Mouse (Mus musculus) kidney, embryonic 15.5 days (tissue): ENCODE results near the gene Sh2d4b. TPM values are rescaled to one million over a fixed set of nuclear protein-coding genes. Genes with fewer than 3 reads are reported as not detected.
A peak's percentile ranks its signal among the peaks of the same experiment; 100 is the strongest.

Source experiments
- ATAC-seq: fragments of 200-750 bp; cut with Nextera tagmentation; replicated peaks from 2 replicates; pipeline ENCODE4 v1.8.0; 2017; ENCODE audit warnings: moderate TSS enrichment; ENCODE audit not compliant: low FRiP score
- H3K27ac ChIP-seq: fragments of 300-500 bp; sonication (generic); 2 replicates; pipeline ENCODE4 v1.5.1; 2015; ENCODE audit warnings: mild to moderate bottlenecking, inconsistent platforms
- H3K27me3 ChIP-seq: fragments of 300-500 bp; sonication (generic); 2 replicates; pipeline ENCODE4 v1.6.1; 2015; ENCODE audit warnings: inconsistent platforms
- H3K36me3 ChIP-seq: fragments of 300-500 bp; sonication (generic); 2 replicates; pipeline ENCODE4 v1.6.1; 2015; ENCODE audit warnings: inconsistent platforms
- H3K4me1 ChIP-seq: fragments of 300-500 bp; sonication (generic); 2 replicates; pipeline ENCODE4 v1.6.1; 2015; ENCODE audit warnings: inconsistent platforms
- H3K4me2 ChIP-seq: fragments of 300-500 bp; sonication (generic); 2 replicates; pipeline ENCODE4 v1.6.1; 2015; ENCODE audit warnings: moderate library complexity, mild to moderate bottlenecking, inconsistent platforms
- H3K4me3 ChIP-seq: fragments of 300-500 bp; sonication (generic); replicated peaks from 2 replicates; pipeline ENCODE4 v1.5.1; 2015; ENCODE audit warnings: mild to moderate bottlenecking, inconsistent platforms
- H3K9ac ChIP-seq: fragments of 300-500 bp; sonication (generic); 2 replicates; pipeline ENCODE4 v1.6.1; 2015; ENCODE audit warnings: mild to moderate bottlenecking, inconsistent platforms
- H3K9me3 ChIP-seq: fragments of 300-500 bp; sonication (generic); replicated peaks from 2 replicates; pipeline ENCODE4 v1.6.1; 2016; ENCODE audit warnings: inconsistent platforms
- WGBS: fragments of 180-500 bp; shearing (Covaris S2); methylation state at CpG from one replicate; pipeline ENCODE4 v1.1.7; 2015; ENCODE audit warnings: mixed read lengths; 5-methylcytosine and 5-hydroxymethylcytosine counted together
- polyA plus RNA-seq: library from polyadenylated mRNA; unstranded; fragments of >200 nt; fragmentation: Nextera tagmentation; extraction: Ambion mirVana; gene quantifications from 2 replicates; pipeline ENCODE4 v1.2.1, GENCODE M21; 2015

Sh2d4b gene
- polyA plus RNA-seq, 1 experiment from 2014 or later = 0.92 TPM

DNA sequence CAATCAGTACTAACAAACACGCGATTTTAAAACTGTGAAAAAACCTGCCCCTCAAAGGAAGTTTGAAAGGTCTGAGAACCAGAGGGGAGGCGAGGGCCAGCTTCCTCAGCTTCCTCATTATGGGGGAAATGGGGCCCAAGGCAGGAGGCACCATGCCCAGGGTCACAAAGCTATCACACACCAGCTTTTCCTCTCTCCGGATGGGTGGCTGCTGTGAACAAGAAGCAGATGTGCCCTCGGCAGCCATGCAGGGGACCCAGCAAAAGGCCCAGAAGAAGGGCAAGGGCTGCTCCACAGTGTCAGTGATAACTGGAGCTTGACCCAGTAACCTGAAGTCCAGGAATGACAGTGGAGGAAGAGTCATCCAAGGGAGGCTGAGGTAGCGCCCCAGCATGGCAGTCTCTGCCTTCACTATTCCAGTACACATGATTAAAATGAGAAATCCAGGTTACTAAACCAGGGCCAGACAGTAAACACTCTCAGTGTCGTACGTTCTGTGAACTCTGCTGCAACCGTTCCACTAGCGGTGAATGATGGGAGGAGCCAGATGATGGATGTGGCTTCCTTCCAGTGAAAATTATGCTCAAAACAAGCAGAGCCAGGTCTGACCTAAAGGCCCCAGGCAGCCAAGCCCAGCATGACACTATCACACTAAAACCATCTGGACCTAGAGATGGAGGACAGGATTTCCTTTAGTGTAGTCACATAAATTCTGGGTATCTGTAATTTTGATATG, 31.5 kb upstream of the Sh2d4b start:
- WGBS = 30% methylated on average over 10 of the region's 10 CpGs
- Histone ChIP-seq H3K27ac (peak overlapping the region; percentile 86), H3K9me3 (no peaks in the 10 kb centered on the region), H3K4me3 (no peak overlapping the region), H3K9ac (no peak overlapping the region), H3K36me3 (peaks cover 13% of the 10 kb centered on the region; the same call in 1 of the 2 replicates), H3K27me3 (no peaks in the 10 kb centered on the region), H3K4me1 (peaks cover 56% of the 10 kb centered on the region), H3K4me2 (0 out of 2 replicates have a peak overlapping the region, but pooled peaks have one; percentile 30)
- peak; percentile 46 for ATAC-seq

DNA sequence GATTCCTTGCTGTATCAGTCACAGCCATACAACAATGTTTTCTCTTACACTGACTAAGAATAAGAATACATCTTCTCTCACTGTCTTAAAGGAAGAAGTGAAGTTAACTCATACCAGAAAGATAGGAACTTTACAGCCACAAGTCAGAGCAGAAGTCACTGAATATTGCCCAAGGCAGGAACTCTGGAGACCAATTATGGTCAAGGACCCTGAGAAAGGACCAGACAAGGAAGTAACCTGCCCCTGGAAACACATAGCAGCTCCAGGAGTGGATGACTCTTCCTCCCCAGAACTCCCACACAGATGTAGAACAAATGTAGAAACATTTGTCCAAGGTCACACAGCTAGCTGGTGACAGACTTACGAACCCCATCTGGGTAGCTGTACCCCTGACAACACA, 28.2 kb upstream of the Sh2d4b start:
- H3K9me3 ChIP-seq = no peaks in the 10 kb centered on the region

DNA sequence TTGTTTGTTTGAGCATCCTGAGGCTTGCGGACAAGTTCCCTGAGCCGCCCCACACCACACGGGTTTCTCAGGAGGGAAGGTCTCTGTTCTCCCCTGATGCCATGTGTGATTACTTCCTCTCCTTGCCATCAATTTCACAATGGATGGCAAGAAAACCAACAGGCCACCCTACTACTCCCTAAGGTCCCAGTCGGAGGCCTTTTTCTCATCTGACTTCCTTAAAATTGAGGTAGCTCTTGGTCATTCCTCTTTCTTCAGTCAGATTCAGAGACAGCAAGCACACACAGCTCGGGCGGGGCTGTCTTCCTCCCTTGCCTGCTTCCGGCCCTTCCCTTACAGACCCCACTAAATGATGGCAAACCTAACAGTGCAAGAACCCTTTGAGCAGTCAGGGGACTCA, 26.5 kb upstream of the Sh2d4b start:
- Histone ChIP-seq H3K4me2 (no peak overlapping the region), H3K4me3 (no peak overlapping the region), H3K27ac (0 out of 2 replicates have a peak overlapping the region, but pooled peaks have one; percentile 18), H3K27me3 (no peaks in the 10 kb centered on the region), H3K4me1 (peaks cover 36% of the 10 kb centered on the region), H3K9me3 (no peaks in the 10 kb centered on the region), H3K9ac (no peak overlapping the region), H3K36me3 (peaks cover 31% of the 10 kb centered on the region)
- ATAC-seq = no peak
- 85% methylated on average over 7 of the region's 7 CpGs for WGBS

More for the DNA sequence above, 28.2 kb upstream of the Sh2d4b start:
- no peak for ATAC-seq
- H3K27ac ChIP-seq = no peak overlapping the region
- 74% methylated on average over 1 of the region's 1 CpGs for WGBS
- peaks cover 30% of the 10 kb centered on the region for H3K4me1 ChIP-seq
- H3K9ac ChIP-seq = no peak overlapping the region
- H3K27me3 ChIP-seq = no peaks in the 10 kb centered on the region
- H3K4me3 ChIP-seq = no peak overlapping the region
- no peak overlapping the region for H3K4me2 ChIP-seq
- H3K36me3 ChIP-seq = peaks cover 20% of the 10 kb centered on the region; the same call in 1 of the 2 replicates

DNA sequence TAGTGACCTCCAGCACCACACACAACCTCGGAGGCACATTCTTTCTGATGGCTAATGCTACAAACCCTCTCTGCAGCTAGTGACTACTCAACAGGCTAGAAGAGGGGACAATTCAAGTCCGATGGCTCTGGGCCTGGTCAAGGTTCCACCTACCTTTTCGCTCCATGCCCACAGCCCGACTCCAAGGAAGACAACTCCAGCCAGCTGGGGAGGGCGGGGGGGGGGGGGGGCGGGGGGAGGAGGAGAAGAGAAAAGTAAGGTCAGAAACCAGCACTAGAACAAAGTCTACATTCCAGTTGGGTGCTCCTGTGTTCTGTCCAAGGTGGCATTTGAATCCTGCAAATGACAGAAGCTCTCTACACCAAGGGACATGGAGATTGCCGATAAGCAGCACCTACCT, 25.4 kb upstream of the Sh2d4b start:
- Histone ChIP-seq H3K4me1 (peaks cover 36% of the 10 kb centered on the region), H3K4me2 (no peak overlapping the region), H3K9me3 (no peaks in the 10 kb centered on the region), H3K4me3 (no peak overlapping the region), H3K36me3 (peaks cover 41% of the 10 kb centered on the region), H3K9ac (no peak overlapping the region), H3K27me3 (no peaks in the 10 kb centered on the region), H3K27ac (peak overlapping the region; percentile 64; the same call in 1 of the 2 replicates)
- ATAC-seq = no peak
- 76% methylated on average over 6 of the region's 7 CpGs for WGBS

DNA sequence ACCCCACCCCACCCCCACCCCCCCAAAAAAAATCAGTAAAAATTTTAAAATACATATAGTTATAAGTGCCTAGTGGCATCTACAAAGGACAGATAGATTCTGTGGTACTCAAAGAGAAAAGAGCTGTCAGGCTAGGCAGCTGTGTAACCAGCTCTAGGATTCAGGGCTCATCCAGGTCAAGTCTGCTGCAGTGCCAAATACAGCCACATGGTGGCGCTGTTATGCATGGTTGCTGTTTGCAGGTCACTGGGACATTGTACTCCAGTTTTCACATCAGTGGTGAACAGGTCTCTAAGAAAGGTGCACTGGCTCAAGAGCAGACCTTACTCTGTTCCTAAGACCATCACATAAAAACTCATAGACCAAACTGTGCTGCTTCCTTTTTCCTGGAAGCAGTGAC, 24.6 kb upstream of the Sh2d4b start:
- 0 out of 2 replicates have a peak overlapping the region, but pooled peaks have one; percentile 64 for H3K27ac ChIP-seq
- peak; percentile 12 for ATAC-seq

DNA sequence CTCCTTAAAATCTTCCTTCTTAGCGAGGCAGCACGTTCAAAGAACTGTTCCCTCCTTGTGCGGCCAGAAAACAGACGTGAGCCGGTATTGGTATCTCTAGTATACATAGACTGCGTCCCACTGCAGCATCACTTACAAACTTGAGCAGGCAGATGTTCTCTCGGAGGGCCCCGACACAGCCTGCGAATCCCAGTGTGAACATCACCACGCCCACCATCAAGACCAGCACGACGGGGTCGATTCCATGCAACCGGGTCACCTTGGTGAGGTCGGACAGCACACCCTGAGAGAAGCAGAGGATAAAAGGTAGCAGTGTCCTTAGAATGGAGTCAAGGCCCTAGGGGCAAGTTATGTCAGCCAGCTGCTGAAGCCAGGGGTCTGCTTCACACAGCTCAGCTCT, 23.6 kb upstream of the Sh2d4b start:
- Histone ChIP-seq H3K9ac (no peak overlapping the region), H3K27ac (no peak overlapping the region), H3K4me3 (no peak overlapping the region), H3K9me3 (no peaks in the 10 kb centered on the region), H3K4me1 (peaks cover 39% of the 10 kb centered on the region), H3K36me3 (peaks cover 47% of the 10 kb centered on the region), H3K4me2 (no peak overlapping the region), H3K27me3 (no peaks in the 10 kb centered on the region)
- WGBS = 84% methylated on average over 15 of the region's 15 CpGs
- ATAC-seq = no peak

More for the DNA sequence above, 24.6 kb upstream of the Sh2d4b start:
- Histone ChIP-seq H3K4me3 (no peak overlapping the region), H3K9me3 (no peaks in the 10 kb centered on the region), H3K27me3 (no peaks in the 10 kb centered on the region), H3K9ac (no peak overlapping the region), H3K36me3 (peaks cover 48% of the 10 kb centered on the region), H3K4me1 (peaks cover 39% of the 10 kb centered on the region), H3K4me2 (no peak overlapping the region)
- 0% methylated on average over 1 of the region's 1 CpGs for WGBS

DNA sequence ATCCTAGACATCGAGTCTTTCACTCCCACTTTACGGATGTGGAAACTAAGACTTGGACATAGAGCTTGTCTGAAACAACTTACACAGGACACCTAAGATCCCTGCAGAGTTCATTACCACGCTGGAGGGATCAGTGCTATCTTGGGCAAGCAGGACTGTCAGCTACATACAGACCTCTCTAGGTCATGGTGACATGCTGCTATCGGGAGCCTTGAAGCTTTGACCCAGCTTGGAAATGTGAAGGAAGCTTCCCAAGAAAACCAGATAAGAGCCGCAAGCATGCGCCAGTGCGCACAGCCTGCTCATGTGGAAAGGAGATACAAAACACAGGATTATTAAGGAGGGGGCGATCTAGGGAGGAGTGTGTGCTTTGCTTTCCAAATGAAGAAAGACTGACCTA, 22.8 kb upstream of the Sh2d4b start:
- no peak for ATAC-seq

DNA sequence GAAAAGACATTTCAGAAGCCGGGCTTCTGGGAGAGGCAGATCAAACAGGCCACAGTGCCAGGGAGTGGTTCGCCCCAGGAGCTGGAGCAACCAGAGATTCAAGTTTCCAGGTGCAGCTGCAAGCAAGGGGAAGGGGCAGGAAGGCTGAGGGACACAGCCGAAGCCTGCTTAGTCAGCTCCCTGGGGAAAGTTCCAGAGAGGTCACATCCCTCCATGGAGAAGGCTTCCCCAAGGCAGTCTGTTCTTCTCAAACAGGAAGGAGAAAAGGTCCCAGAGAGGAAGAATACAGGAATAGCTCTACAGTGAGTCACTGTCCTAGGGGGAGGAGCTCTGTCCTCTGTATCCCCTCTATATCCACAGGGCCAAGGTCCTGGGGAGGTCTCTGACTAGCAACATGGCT, 21.6 kb upstream of the Sh2d4b start:
- 44% methylated on average over 3 of the region's 3 CpGs for WGBS

More for the DNA sequence above, 22.8 kb upstream of the Sh2d4b start:
- no peaks in the 10 kb centered on the region for H3K9me3 ChIP-seq
- 0 out of 2 replicates have a peak overlapping the region, but pooled peaks have one; percentile 18 for H3K27ac ChIP-seq
- H3K4me2 ChIP-seq = no peak overlapping the region
- H3K9ac ChIP-seq = no peak overlapping the region
- H3K4me1 ChIP-seq = peaks cover 39% of the 10 kb centered on the region
- no peak overlapping the region for H3K4me3 ChIP-seq
- peaks cover 51% of the 10 kb centered on the region for H3K36me3 ChIP-seq
- no peaks in the 10 kb centered on the region for H3K27me3 ChIP-seq
- WGBS = 81% methylated on average over 8 of the region's 8 CpGs

DNA sequence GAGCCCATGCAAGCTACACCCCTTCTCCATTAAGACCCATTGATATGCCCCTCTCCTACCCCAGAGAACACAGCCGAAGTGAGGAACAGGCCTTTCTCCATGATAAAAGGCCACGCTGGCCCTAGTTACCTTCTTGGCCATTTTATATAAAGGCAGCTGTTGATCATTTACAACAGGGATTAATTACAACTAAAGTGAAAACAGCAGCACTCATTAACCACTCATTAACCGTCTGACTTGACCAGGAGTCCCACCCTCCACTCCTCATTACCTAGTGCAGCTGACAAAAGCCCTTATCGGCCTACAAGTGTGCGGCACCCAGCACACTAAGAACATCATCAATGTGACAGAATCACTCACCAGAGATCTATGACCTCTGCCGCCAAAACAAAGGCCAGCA, 20.6 kb upstream of the Sh2d4b start:
- no peak overlapping the region for H3K9ac ChIP-seq
- H3K27ac ChIP-seq = no peak overlapping the region
- H3K4me1 ChIP-seq = peaks cover 35% of the 10 kb centered on the region
- H3K9me3 ChIP-seq = no peaks in the 10 kb centered on the region
- no peaks in the 10 kb centered on the region for H3K27me3 ChIP-seq
- 52% methylated on average over 6 of the region's 6 CpGs for whole genome bisulfite sequencing
- no peak overlapping the region for H3K4me3 ChIP-seq
- ATAC-seq = no peak; the same call in 1 of the 2 replicates
- no peak overlapping the region for H3K4me2 ChIP-seq
- H3K36me3 ChIP-seq = peaks cover 68% of the 10 kb centered on the region

More for the DNA sequence above, 21.6 kb upstream of the Sh2d4b start:
- Histone ChIP-seq H3K4me3 (no peak overlapping the region), H3K27me3 (no peaks in the 10 kb centered on the region), H3K9me3 (no peaks in the 10 kb centered on the region), H3K9ac (no peak overlapping the region), H3K27ac (peak overlapping the region; percentile 47), H3K4me2 (no peak overlapping the region), H3K36me3 (peaks cover 61% of the 10 kb centered on the region), H3K4me1 (peaks cover 37% of the 10 kb centered on the region)
- ATAC-seq = peak; percentile 42

DNA sequence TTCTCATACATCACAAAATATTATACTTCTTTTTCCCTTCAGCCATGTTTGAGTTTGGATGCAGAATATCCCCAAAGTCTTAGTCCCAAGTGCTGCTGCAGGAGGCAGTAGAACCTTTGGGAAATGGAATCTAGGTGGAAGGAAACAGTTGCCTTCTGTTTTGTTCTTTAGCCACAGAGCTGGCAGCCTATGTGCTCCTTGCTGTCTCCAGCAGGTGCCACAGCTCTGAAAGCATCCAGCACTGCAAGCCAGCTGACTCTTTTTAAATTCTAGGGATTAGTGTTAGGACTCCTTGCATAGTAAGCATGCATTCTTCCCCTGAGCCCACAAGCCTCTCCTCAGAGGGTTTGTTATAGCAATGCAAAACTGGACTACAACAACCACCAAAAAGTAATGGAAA, 18.5 kb upstream of the Sh2d4b start:
- no peak overlapping the region for H3K9ac ChIP-seq
- no peak overlapping the region for H3K4me3 ChIP-seq
- H3K4me2 ChIP-seq = no peak overlapping the region
- no peaks in the 10 kb centered on the region for H3K9me3 ChIP-seq
- H3K36me3 ChIP-seq = peaks cover 84% of the 10 kb centered on the region
- no peak overlapping the region for H3K27ac ChIP-seq
- ATAC-seq = no peak
- no peaks in the 10 kb centered on the region for H3K27me3 ChIP-seq
- peaks cover 30% of the 10 kb centered on the region for H3K4me1 ChIP-seq

DNA sequence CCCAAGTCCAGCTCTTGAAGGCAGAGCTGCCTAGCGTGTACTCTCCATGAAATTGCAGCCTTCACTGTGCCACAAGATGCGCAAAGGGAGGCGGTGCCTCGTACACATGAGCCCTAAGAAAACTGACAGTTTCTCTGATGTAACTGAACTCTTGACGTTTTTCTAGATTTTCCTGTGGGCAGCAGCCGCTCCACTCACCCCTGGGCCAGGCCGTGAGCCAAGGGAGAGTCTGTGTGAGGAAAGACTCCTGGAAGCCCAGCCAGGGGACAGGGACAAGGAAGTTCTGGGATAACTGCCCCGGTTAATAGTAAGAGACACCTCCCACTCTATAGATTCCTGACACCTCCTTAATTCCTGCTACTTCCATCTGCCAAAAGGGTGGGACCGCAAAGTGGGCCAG, 15.7 kb upstream of the Sh2d4b start:
- Histone ChIP-seq H3K27me3 (no peaks in the 10 kb centered on the region), H3K4me1 (peaks cover 30% of the 10 kb centered on the region), H3K4me2 (no peak overlapping the region), H3K27ac (no peak overlapping the region), H3K9ac (no peak overlapping the region), H3K9me3 (no peaks in the 10 kb centered on the region), H3K36me3 (peaks cover 78% of the 10 kb centered on the region), H3K4me3 (no peak overlapping the region)
- 82% methylated on average over 9 of the region's 9 CpGs for WGBS
- no peak for ATAC-seq

DNA sequence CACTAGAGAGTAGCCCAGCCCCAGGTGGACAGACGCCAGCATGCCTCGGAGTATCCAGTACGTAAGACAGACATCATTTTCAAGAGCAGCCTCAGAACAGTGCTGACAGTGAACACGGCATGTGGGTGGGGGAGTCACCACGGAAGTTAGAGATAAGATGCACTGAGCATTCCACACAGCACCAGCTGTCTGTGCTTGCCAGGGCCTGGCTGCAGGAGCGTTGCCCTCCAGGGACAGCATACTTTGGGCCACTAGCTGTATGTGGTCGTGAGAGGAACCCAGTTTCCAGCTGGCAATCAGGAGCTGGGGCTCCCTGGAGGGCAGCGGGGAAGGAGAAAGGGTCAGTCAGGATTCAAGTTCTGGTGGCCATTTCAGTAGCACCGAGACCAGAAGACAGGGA, 13.7 kb upstream of the Sh2d4b start:
- WGBS = 80% methylated on average over 9 of the region's 9 CpGs
- no peaks in the 10 kb centered on the region for H3K9me3 ChIP-seq
- H3K4me1 ChIP-seq = peaks cover 38% of the 10 kb centered on the region
- peaks cover 63% of the 10 kb centered on the region for H3K36me3 ChIP-seq
- no peaks in the 10 kb centered on the region for H3K27me3 ChIP-seq
- H3K4me2 ChIP-seq = no peak overlapping the region
- no peak overlapping the region for H3K27ac ChIP-seq
- H3K9ac ChIP-seq = no peak overlapping the region
- no peak overlapping the region for H3K4me3 ChIP-seq
- no peak for ATAC-seq
